Mouse (Mus musculus): Measurements from ENCODE around the gene Jag2. TPM values are rescaled to one million over a fixed set of nuclear protein-coding genes. Genes with fewer than 3 reads are reported as not detected.

Jag2 gene
- polyA plus RNA-seq, 1 experiment, result 2.2 TPM

GRCm38 (mm10) chr12:112925950-112926349 lies 3.6 kb downstream of the Jag2 start:
- no peak overlapping the region for H3K27ac ChIP-seq (replicated peaks; ENCODE audit: low read depth, low read length)
- H3K4me1 ChIP-seq (ENCODE audit: control insufficient read depth, insufficient read depth, insufficient read length, low read length), result peaks cover 15% of the 10 kb centered on the region
- H3K4me3 ChIP-seq (ENCODE audit: insufficient read depth, low read depth, low read length), result no peak overlapping the region

- 0 out of 2 replicates have a peak overlapping the region, but pooled peaks have one; percentile 11 for H3K27ac ChIP-seq (replicated peaks; ENCODE audit: low read depth, low read length)
- H3K4me1 ChIP-seq (ENCODE audit: control insufficient read depth, insufficient read depth, insufficient read length, low read length), result peaks cover 20% of the 10 kb centered on the region
- no peak overlapping the region for H3K4me3 ChIP-seq (ENCODE audit: insufficient read depth, low read depth, low read length)
These were observed 7.0 kb downstream of the Jag2 start for GRCm38 (mm10) chr12:112922541-112922940.

GRCm38 (mm10) chr12:112921518-112921917 lies 8.1 kb downstream of the Jag2 start:
- Histone ChIP-seq H3K4me3 (ENCODE audit: insufficient read depth, low read depth, low read length) (no peak overlapping the region), H3K4me1 (ENCODE audit: control insufficient read depth, insufficient read depth, insufficient read length, low read length) (peaks cover 20% of the 10 kb centered on the region), H3K27ac (replicated peaks; ENCODE audit: low read depth, low read length) (no peak overlapping the region)

- peaks cover 23% of the 10 kb centered on the region for H3K4me1 ChIP-seq (ENCODE audit: control insufficient read depth, insufficient read depth, insufficient read length, low read length)
- peak overlapping the region; percentile 100 for H3K27ac ChIP-seq (replicated peaks; ENCODE audit: low read depth, low read length)
- peak overlapping the region; percentile 57 for H3K4me3 ChIP-seq (ENCODE audit: insufficient read depth, low read depth, low read length)
These were observed 11.7 kb downstream of the Jag2 start for GRCm38 (mm10) chr12:112917906-112918305.

GRCm38 (mm10) chr12:112917486-112917885 lies 12.1 kb downstream of the Jag2 start:
- H3K27ac ChIP-seq (replicated peaks; ENCODE audit: low read depth, low read length), result peak overlapping the region; percentile 100

GRCm38 (mm10) chr12:112916698-112917400 lies 12.7 kb downstream of the Jag2 start:
- Histone ChIP-seq H3K27ac (replicated peaks; ENCODE audit: low read depth, low read length) (peak overlapping the region; percentile 100), H3K4me1 (ENCODE audit: control insufficient read depth, insufficient read depth, insufficient read length, low read length) (peaks cover 18% of the 10 kb centered on the region), H3K4me3 (ENCODE audit: insufficient read depth, low read depth, low read length) (peak overlapping the region; percentile 28)

More at GRCm38 (mm10) chr12:112917486-112917885, 12.1 kb downstream of the Jag2 start:
- peak overlapping the region; percentile 57 for H3K4me3 ChIP-seq (ENCODE audit: insufficient read depth, low read depth, low read length)
- H3K4me1 ChIP-seq (ENCODE audit: control insufficient read depth, insufficient read depth, insufficient read length, low read length), result peaks cover 21% of the 10 kb centered on the region

GRCm38 (mm10) chr12:112915587-112915986 lies 14.0 kb downstream of the Jag2 start:
- Histone ChIP-seq H3K27ac (replicated peaks; ENCODE audit: low read depth, low read length) (no peak overlapping the region), H3K4me3 (ENCODE audit: insufficient read depth, low read depth, low read length) (no peak overlapping the region), H3K4me1 (ENCODE audit: control insufficient read depth, insufficient read depth, insufficient read length, low read length) (peaks cover 18% of the 10 kb centered on the region)

GRCm38 (mm10) chr12:112914527-112914926 lies 15.0 kb downstream of the Jag2 start:
- peak overlapping the region; percentile 71 for H3K27ac ChIP-seq (replicated peaks; ENCODE audit: low read depth, low read length)
- H3K4me3 ChIP-seq (ENCODE audit: insufficient read depth, low read depth, low read length), result no peak overlapping the region
- H3K4me1 ChIP-seq (ENCODE audit: control insufficient read depth, insufficient read depth, insufficient read length, low read length), result peaks cover 18% of the 10 kb centered on the region

- H3K4me1 ChIP-seq (ENCODE audit: control insufficient read depth, insufficient read depth, insufficient read length, low read length), result peaks cover 15% of the 10 kb centered on the region
- H3K27ac ChIP-seq (replicated peaks; ENCODE audit: low read depth, low read length), result no peak overlapping the region
- H3K4me3 ChIP-seq (ENCODE audit: insufficient read depth, low read depth, low read length), result no peak overlapping the region
These were observed 16.4 kb downstream of the Jag2 start for GRCm38 (mm10) chr12:112912951-112913745.

- Histone ChIP-seq H3K4me3 (ENCODE audit: insufficient read depth, low read depth, low read length) (no peak overlapping the region), H3K4me1 (ENCODE audit: control insufficient read depth, insufficient read depth, insufficient read length, low read length) (peaks cover 13% of the 10 kb centered on the region), H3K27ac (replicated peaks; ENCODE audit: low read depth, low read length) (no peak overlapping the region)
These were observed 17.9 kb downstream of the Jag2 start for GRCm38 (mm10) chr12:112911701-112912100.

GRCm38 (mm10) chr12:112908991-112909390 lies 20.6 kb downstream of the Jag2 start:
- Histone ChIP-seq H3K4me3 (ENCODE audit: insufficient read depth, low read depth, low read length) (no peak overlapping the region), H3K27ac (replicated peaks; ENCODE audit: low read depth, low read length) (no peak overlapping the region), H3K4me1 (ENCODE audit: control insufficient read depth, insufficient read depth, insufficient read length, low read length) (no peaks in the 10 kb centered on the region)

- Histone ChIP-seq H3K4me3 (ENCODE audit: insufficient read depth, low read depth, low read length) (no peak overlapping the region), H3K27ac (replicated peaks; ENCODE audit: low read depth, low read length) (no peak overlapping the region)
These were observed 24.6 kb downstream of the Jag2 start for GRCm38 (mm10) chr12:112905001-112905400.

GRCm38 (mm10) chr12:112903941-112904340 lies 25.6 kb downstream of the Jag2 start:
- Histone ChIP-seq H3K27ac (replicated peaks; ENCODE audit: low read depth, low read length) (no peak overlapping the region), H3K4me1 (ENCODE audit: control insufficient read depth, insufficient read depth, insufficient read length, low read length) (no peaks in the 10 kb centered on the region), H3K4me3 (ENCODE audit: insufficient read depth, low read depth, low read length) (no peak overlapping the region)

More at GRCm38 (mm10) chr12:112905001-112905400, 24.6 kb downstream of the Jag2 start:
- no peaks in the 10 kb centered on the region for H3K4me1 ChIP-seq (ENCODE audit: control insufficient read depth, insufficient read depth, insufficient read length, low read length)

GRCm38 (mm10) chr12:112900641-112901040 lies 28.9 kb downstream of the Jag2 start:
- no peak overlapping the region for H3K27ac ChIP-seq (replicated peaks; ENCODE audit: low read depth, low read length)
- H3K4me3 ChIP-seq (ENCODE audit: insufficient read depth, low read depth, low read length), result no peak overlapping the region
- peaks cover 6% of the 10 kb centered on the region; the same call in 1 of the 2 replicates for H3K4me1 ChIP-seq (ENCODE audit: control insufficient read depth, insufficient read depth, insufficient read length, low read length)

GRCm38 (mm10) chr12:112898960-112899359 lies 30.6 kb downstream of the Jag2 start:
- Histone ChIP-seq H3K4me3 (ENCODE audit: insufficient read depth, low read depth, low read length) (no peak overlapping the region), H3K27ac (replicated peaks; ENCODE audit: low read depth, low read length) (no peak overlapping the region), H3K4me1 (ENCODE audit: control insufficient read depth, insufficient read depth, insufficient read length, low read length) (peaks cover 14% of the 10 kb centered on the region)

All from brown adipose tissue, adult 24 weeks (tissue).